Mouse (Mus musculus): ENCODE results near the gene Nifk. TPM values are rescaled to one million over a fixed set of nuclear protein-coding genes. Genes with fewer than 3 reads are reported as not detected.
A peak's percentile ranks its signal among the peaks of the same experiment; 100 is the strongest.

The Nifk gene
- polyA plus RNA-seq, 1 experiment from 2014 or later, result 120 TPM

GRCm38 (mm10) chr1:118311622-118312326 is 9.9 kb upstream of the Nifk start, which contains the start of gene Tsn:
Gene Tsn, minus strand, starts transcription at chr1:118311739.
- DNase-seq (ENCODE audit: low spot score), result peak; percentile 9
- H3K4me3 ChIP-seq (ENCODE audit: low read depth, low read length), result peak within 1 kb of the TSS; percentile 79
- no peaks in the 10 kb centered on the region for H3K27me3 ChIP-seq (ENCODE audit: control insufficient read depth, insufficient read depth, low read length)
- no peaks in the 10 kb centered on the region for H3K36me3 ChIP-seq (replicated peaks; ENCODE audit: control insufficient read depth, insufficient read depth, low read depth, low read length)
- H3K9ac ChIP-seq (replicated peaks; ENCODE audit: low read length), result peak within 1 kb of the TSS; percentile 81
- peak; percentile 15; the same call in 1 of the 2 replicates for ATAC-seq (replicated peaks; ENCODE audit: insufficient number of reproducible peaks, low FRiP score, low TSS enrichment, low read depth)
- no peaks in the 10 kb centered on the region for H3K9me3 ChIP-seq (replicated peaks; ENCODE audit: control insufficient read depth, low read length)
- peak within 1 kb of the TSS; percentile 78 for H3K27ac ChIP-seq (replicated peaks; ENCODE audit: low read depth, low read length)
- 53% methylated on average over 12 of the region's 12 CpGs for WGBS
- H3K4me1 ChIP-seq (ENCODE audit: control insufficient read depth, insufficient read depth, low read length), result no peaks in the 10 kb centered on the region
- peak within 1 kb of the TSS; percentile 56 for H3K4me2 ChIP-seq (ENCODE audit: low read depth, low read length)

- ATAC-seq (replicated peaks; ENCODE audit: insufficient number of reproducible peaks, low FRiP score, low TSS enrichment, low read depth), result no peak
- Histone ChIP-seq H3K27me3 (ENCODE audit: control insufficient read depth, insufficient read depth, low read length) (no peaks in the 10 kb centered on the region), H3K4me1 (ENCODE audit: control insufficient read depth, insufficient read depth, low read length) (no peaks in the 10 kb centered on the region; the same call in 1 of the 2 replicates), H3K27ac (replicated peaks; ENCODE audit: low read depth, low read length) (no peak overlapping the region), H3K4me2 (ENCODE audit: low read depth, low read length) (no peak overlapping the region), H3K9me3 (replicated peaks; ENCODE audit: control insufficient read depth, low read length) (no peaks in the 10 kb centered on the region), H3K9ac (replicated peaks; ENCODE audit: low read length) (no peak overlapping the region), H3K4me3 (ENCODE audit: low read depth, low read length) (no peak overlapping the region), H3K36me3 (replicated peaks; ENCODE audit: control insufficient read depth, insufficient read depth, low read depth, low read length) (no peaks in the 10 kb centered on the region)
- 70% methylated on average over 2 of the region's 2 CpGs for whole genome bisulfite sequencing
- DNase-seq (ENCODE audit: low spot score), result peak; percentile 15
These were observed 943 bp upstream of the Nifk start for GRCm38 (mm10) chr1:118320696-118321095.

- no peaks in the 10 kb centered on the region for H3K9me3 ChIP-seq (replicated peaks; ENCODE audit: control insufficient read depth, low read length)
- no peaks in the 10 kb centered on the region for H3K4me1 ChIP-seq (ENCODE audit: control insufficient read depth, insufficient read depth, low read length)
- no peaks in the 10 kb centered on the region for H3K27me3 ChIP-seq (ENCODE audit: control insufficient read depth, insufficient read depth, low read length)
- H3K27ac ChIP-seq (replicated peaks; ENCODE audit: low read depth, low read length), result no peak overlapping the region
- DNase-seq (ENCODE audit: low spot score) (no peak), ATAC-seq (replicated peaks; ENCODE audit: insufficient number of reproducible peaks, low FRiP score, low TSS enrichment, low read depth) (no peak; the same call in 1 of the 2 replicates)
- WGBS, result 87% methylated on average over 9 of the region's 9 CpGs
- H3K4me2 ChIP-seq (ENCODE audit: low read depth, low read length), result no peak overlapping the region
- no peak overlapping the region for H3K9ac ChIP-seq (replicated peaks; ENCODE audit: low read length)
- H3K36me3 ChIP-seq (replicated peaks; ENCODE audit: control insufficient read depth, insufficient read depth, low read depth, low read length), result peaks cover 2% of the 10 kb centered on the region; the same call in 1 of the 2 replicates
- H3K4me3 ChIP-seq (ENCODE audit: low read depth, low read length), result no peak overlapping the region
These were observed 13.4 kb downstream of the Nifk start for GRCm38 (mm10) chr1:118334749-118335713.

- no peak overlapping the region for H3K4me3 ChIP-seq (ENCODE audit: low read depth, low read length)
- peak; percentile 14 for DNase-seq (ENCODE audit: low spot score)
- H3K27me3 ChIP-seq (ENCODE audit: control insufficient read depth, insufficient read depth, low read length), result no peaks in the 10 kb centered on the region
- no peaks in the 10 kb centered on the region for H3K4me1 ChIP-seq (ENCODE audit: control insufficient read depth, insufficient read depth, low read length)
- H3K4me2 ChIP-seq (ENCODE audit: low read depth, low read length), result no peak overlapping the region
- no peaks in the 10 kb centered on the region for H3K9me3 ChIP-seq (replicated peaks; ENCODE audit: control insufficient read depth, low read length)
- H3K36me3 ChIP-seq (replicated peaks; ENCODE audit: control insufficient read depth, insufficient read depth, low read depth, low read length), result peaks cover 2% of the 10 kb centered on the region; the same call in 1 of the 2 replicates
- H3K27ac ChIP-seq (replicated peaks; ENCODE audit: low read depth, low read length), result no peak overlapping the region
- no peak for ATAC-seq (replicated peaks; ENCODE audit: insufficient number of reproducible peaks, low FRiP score, low TSS enrichment, low read depth)
- no peak overlapping the region for H3K9ac ChIP-seq (replicated peaks; ENCODE audit: low read length)
These were observed 14.2 kb downstream of the Nifk start for GRCm38 (mm10) chr1:118335847-118336246.

- DNase-seq (ENCODE audit: low spot score) (no peak), ATAC-seq (replicated peaks; ENCODE audit: insufficient number of reproducible peaks, low FRiP score, low TSS enrichment, low read depth) (no peak)
- no peak overlapping the region for H3K27ac ChIP-seq (replicated peaks; ENCODE audit: low read depth, low read length)
- H3K9me3 ChIP-seq (replicated peaks; ENCODE audit: control insufficient read depth, low read length), result no peaks in the 10 kb centered on the region
- no peaks in the 10 kb centered on the region for H3K4me1 ChIP-seq (ENCODE audit: control insufficient read depth, insufficient read depth, low read length)
- peaks cover 2% of the 10 kb centered on the region; the same call in 1 of the 2 replicates for H3K36me3 ChIP-seq (replicated peaks; ENCODE audit: control insufficient read depth, insufficient read depth, low read depth, low read length)
- no peak overlapping the region for H3K4me2 ChIP-seq (ENCODE audit: low read depth, low read length)
- H3K9ac ChIP-seq (replicated peaks; ENCODE audit: low read length), result no peak overlapping the region
- no peaks in the 10 kb centered on the region for H3K27me3 ChIP-seq (ENCODE audit: control insufficient read depth, insufficient read depth, low read length)
- 73% methylated on average over 5 of the region's 5 CpGs for WGBS
- no peak overlapping the region for H3K4me3 ChIP-seq (ENCODE audit: low read depth, low read length)
These were observed 16.3 kb downstream of the Nifk start for GRCm38 (mm10) chr1:118337921-118338320.

GRCm38 (mm10) chr1:118343649-118344435 is 22.2 kb downstream of the Nifk start:
- no peaks in the 10 kb centered on the region for H3K27me3 ChIP-seq (ENCODE audit: control insufficient read depth, insufficient read depth, low read length)
- no peak overlapping the region for H3K4me3 ChIP-seq (ENCODE audit: low read depth, low read length)

GRCm38 (mm10) chr1:118349922-118350321 is 28.3 kb downstream of the Nifk start:
- H3K36me3 ChIP-seq (replicated peaks; ENCODE audit: control insufficient read depth, insufficient read depth, low read depth, low read length), result no peaks in the 10 kb centered on the region
- H3K9me3 ChIP-seq (replicated peaks; ENCODE audit: control insufficient read depth, low read length), result no peaks in the 10 kb centered on the region
- H3K27ac ChIP-seq (replicated peaks; ENCODE audit: low read depth, low read length), result no peak overlapping the region
- H3K4me3 ChIP-seq (ENCODE audit: low read depth, low read length), result no peak overlapping the region
- H3K27me3 ChIP-seq (ENCODE audit: control insufficient read depth, insufficient read depth, low read length), result no peaks in the 10 kb centered on the region
- DNase-seq (ENCODE audit: low spot score) (no peak), ATAC-seq (replicated peaks; ENCODE audit: insufficient number of reproducible peaks, low FRiP score, low TSS enrichment, low read depth) (no peak)
- 78% methylated on average over 3 of the region's 3 CpGs for WGBS
- H3K4me2 ChIP-seq (ENCODE audit: low read depth, low read length), result no peak overlapping the region
- H3K4me1 ChIP-seq (ENCODE audit: control insufficient read depth, insufficient read depth, low read length), result no peaks in the 10 kb centered on the region
- no peak overlapping the region for H3K9ac ChIP-seq (replicated peaks; ENCODE audit: low read length)

More at GRCm38 (mm10) chr1:118343649-118344435, 22.2 kb downstream of the Nifk start:
- Histone ChIP-seq H3K27ac (replicated peaks; ENCODE audit: low read depth, low read length) (no peak overlapping the region), H3K36me3 (replicated peaks; ENCODE audit: control insufficient read depth, insufficient read depth, low read depth, low read length) (no peaks in the 10 kb centered on the region), H3K4me2 (ENCODE audit: low read depth, low read length) (no peak overlapping the region), H3K9me3 (replicated peaks; ENCODE audit: control insufficient read depth, low read length) (no peaks in the 10 kb centered on the region), H3K9ac (replicated peaks; ENCODE audit: low read length) (no peak overlapping the region), H3K4me1 (ENCODE audit: control insufficient read depth, insufficient read depth, low read length) (no peaks in the 10 kb centered on the region)
- WGBS, result 28% methylated on average over 6 of the region's 6 CpGs
- no peak for ATAC-seq (replicated peaks; ENCODE audit: insufficient number of reproducible peaks, low FRiP score, low TSS enrichment, low read depth)
- DNase-seq (ENCODE audit: low spot score), result peak; percentile 50

Measured in embryonic facial prominence, embryonic 11.5 days (tissue).